Mouse (Mus musculus) embryonic facial prominence, embryonic 15.5 days (tissue): ENCODE measurements around the gene Hoxb3. TPM values are rescaled to one million over a fixed set of nuclear protein-coding genes. Genes with fewer than 3 reads are reported as not detected.

ENCODE experiments used
- ATAC-seq: fragments of 200-750 bp; cut with Nextera tagmentation; 2 replicates; pipeline ENCODE4 v1.8.0; 2017; ENCODE audit warnings: low read depth, moderate TSS enrichment; ENCODE audit not compliant: insufficient number of reproducible peaks, low FRiP score, low TSS enrichment
- H3K27ac ChIP-seq: fragments of 300-500 bp; sonication (generic); replicated peaks from 2 replicates; pipeline ENCODE4 v1.5.1; 2015; ENCODE audit warnings: mild to moderate bottlenecking, inconsistent platforms
- H3K27me3 ChIP-seq: fragments of 300-500 bp; sonication (generic); 2 replicates; pipeline ENCODE4 v1.6.1; 2015; ENCODE audit warnings: inconsistent platforms
- H3K36me3 ChIP-seq: fragments of 300-500 bp; sonication (generic); 2 replicates; pipeline ENCODE4 v1.6.1; 2015; ENCODE audit warnings: mild to moderate bottlenecking, inconsistent platforms
- H3K4me1 ChIP-seq: fragments of 300-500 bp; sonication (generic); 2 replicates; pipeline ENCODE4 v1.6.1; 2015; ENCODE audit warnings: inconsistent platforms
- H3K4me2 ChIP-seq: fragments of 300-500 bp; sonication (generic); replicated peaks from 2 replicates; pipeline ENCODE4 v1.6.1; 2015; ENCODE audit warnings: mild to moderate bottlenecking, inconsistent platforms
- H3K4me3 ChIP-seq: fragments of 300-500 bp; sonication (generic); replicated peaks from 2 replicates; pipeline ENCODE4 v1.5.1; 2015; ENCODE audit warnings: mild to moderate bottlenecking, inconsistent platforms
- H3K9ac ChIP-seq: fragments of 300-500 bp; sonication (generic); 2 replicates; pipeline ENCODE4 v1.6.1; 2015; ENCODE audit warnings: inconsistent platforms
- H3K9me3 ChIP-seq: fragments of 300-500 bp; sonication (generic); replicated peaks from 2 replicates; pipeline ENCODE4 v1.6.1; 2016; ENCODE audit warnings: inconsistent platforms
- WGBS: fragments of 180-500 bp; shearing (Covaris S2); methylation state at CpG from one replicate; pipeline ENCODE4 v1.1.7; 2015; 5-methylcytosine and 5-hydroxymethylcytosine counted together
- polyA plus RNA-seq: library from polyadenylated mRNA; unstranded; fragments of >200 nt; fragmentation: Nextera tagmentation; extraction: Ambion mirVana; gene quantifications from 2 replicates; pipeline ENCODE4 v1.2.1, GENCODE M21; 2015

The Hoxb3 gene
- polyA plus RNA-seq, 1 experiment from 2014 or later, result 0.07 TPM

DNA sequence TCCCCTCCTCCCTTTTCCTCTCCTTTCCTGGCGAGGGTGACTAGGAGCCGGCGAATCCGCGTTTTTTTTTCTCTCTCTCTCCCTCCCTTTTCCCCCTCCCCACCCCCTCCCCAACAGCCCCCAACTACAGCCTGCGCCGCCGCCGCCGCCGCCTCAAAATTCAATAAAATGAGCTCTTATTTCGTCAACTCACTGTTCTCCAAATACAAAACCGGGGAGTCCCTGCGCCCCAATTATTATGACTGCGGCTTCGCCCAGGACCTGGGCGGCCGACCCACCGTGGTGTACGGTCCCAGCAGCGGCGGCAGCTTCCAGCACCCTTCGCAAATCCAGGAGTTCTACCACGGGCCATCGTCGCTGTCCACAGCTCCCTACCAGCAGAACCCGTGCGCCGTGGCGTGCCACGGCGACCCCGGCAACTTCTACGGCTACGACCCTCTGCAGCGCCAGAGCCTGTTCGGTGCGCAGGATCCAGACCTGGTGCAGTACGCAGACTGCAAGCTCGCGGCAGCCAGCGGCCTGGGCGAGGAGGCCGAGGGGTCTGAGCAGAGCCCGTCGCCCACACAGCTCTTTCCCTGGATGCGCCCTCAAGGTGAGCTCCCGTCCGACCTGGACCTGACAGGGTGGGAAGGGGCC is 40.2 kb upstream of the Hoxb3 start:
- 1% methylated on average over 49 of the region's 49 CpGs for WGBS
- Histone ChIP-seq H3K4me2 (no peak overlapping the region), H3K27me3 (peaks cover 99% of the 10 kb centered on the region), H3K9me3 (no peaks in the 10 kb centered on the region), H3K4me1 (peaks cover 20% of the 10 kb centered on the region), H3K27ac (no peak overlapping the region), H3K36me3 (no peaks in the 10 kb centered on the region), H3K9ac (no peak overlapping the region), H3K4me3 (no peak overlapping the region)
- ATAC-seq, result no peak

DNA sequence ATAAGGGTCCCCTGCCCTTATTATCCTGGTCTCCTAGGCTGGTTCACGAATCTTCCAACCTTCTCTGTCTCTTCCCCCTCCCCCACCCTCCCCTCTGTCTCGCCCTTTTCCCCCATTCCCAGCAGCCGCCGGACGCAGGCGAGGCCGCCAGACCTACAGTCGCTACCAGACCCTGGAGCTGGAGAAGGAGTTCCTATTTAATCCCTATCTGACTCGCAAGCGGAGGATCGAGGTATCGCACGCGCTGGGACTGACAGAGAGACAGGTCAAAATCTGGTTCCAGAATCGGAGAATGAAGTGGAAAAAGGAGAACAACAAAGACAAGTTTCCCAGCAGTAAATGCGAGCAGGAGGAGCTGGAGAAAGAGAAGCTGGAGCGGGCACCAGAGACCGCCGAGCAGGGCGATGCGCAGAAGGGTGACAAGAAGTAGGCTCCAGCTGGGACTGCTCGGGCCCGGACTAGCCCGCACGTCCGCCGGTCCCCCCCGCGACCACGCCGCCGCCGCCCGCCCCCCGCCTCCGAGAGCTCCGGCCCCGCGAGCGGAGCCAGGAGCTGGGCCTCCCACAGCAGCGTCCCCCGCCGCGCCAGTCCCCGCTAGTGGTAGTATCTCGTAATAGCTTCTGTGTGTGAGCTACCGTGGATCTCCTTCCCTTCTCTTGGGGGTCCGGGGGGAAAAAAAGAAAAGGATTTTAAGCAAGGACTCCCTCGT is 38.9 kb upstream of the Hoxb3 start:
- Histone ChIP-seq H3K36me3 (no peaks in the 10 kb centered on the region), H3K4me2 (peak overlapping the region; percentile 44), H3K9me3 (no peaks in the 10 kb centered on the region), H3K27me3 (peaks cover 99% of the 10 kb centered on the region), H3K4me1 (peaks cover 20% of the 10 kb centered on the region), H3K4me3 (peak overlapping the region; percentile 27), H3K9ac (no peak overlapping the region), H3K27ac (no peak overlapping the region)
- under 1% methylated on average over 47 of the region's 49 CpGs for WGBS
- 0 out of 2 replicates have a peak, but pooled peaks have one; percentile 39 for ATAC-seq

DNA sequence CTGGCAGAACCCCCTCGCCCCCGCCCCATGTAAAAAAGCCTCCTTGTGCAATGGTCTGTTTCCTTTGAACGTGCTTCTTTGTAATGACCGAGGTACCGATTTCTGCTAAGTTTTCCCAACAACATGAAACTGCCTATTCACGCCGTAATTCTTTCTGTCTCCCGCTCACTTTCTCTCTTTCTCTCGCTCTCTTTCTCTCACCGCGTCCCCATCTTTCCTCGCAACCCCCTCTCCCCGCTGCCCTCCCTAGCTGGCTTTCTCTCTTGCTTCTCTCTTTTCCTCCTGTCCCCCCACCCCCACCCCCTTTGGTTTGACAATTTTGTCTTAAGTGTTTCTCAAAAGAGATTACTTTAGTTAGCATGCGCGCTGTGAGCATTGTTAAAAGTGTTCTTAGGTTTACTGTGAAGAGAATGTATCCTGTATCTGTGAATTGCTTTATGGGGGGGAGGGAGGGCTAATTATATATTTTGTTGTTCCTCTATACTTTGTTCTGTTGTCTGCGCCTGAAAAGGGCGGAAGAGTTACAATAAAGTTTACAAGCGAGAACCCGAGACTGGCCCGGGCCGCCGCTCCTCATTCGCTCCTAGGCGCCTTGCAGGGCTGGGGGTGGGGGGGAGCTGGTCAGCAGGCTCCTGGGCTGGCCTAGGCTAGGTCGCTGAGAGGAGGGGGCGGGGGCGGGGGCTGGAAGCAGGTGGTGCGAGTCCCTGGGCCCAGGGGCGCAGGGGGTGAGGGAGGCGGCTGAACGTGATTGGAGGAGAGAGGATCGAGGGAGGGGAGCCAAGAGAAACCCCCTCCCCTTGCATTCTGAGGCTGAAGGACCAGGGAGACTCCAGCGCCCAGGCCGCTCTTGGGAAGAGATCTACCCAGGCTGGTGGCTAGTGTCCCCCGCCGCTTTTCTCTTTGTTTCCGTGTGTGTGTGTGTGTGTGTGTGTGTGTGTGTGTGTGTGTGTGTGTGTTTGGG is 38.1 kb upstream of the Hoxb3 start:
- Histone ChIP-seq H3K9me3 (no peaks in the 10 kb centered on the region), H3K4me2 (peak overlapping the region; percentile 44; the same call in 1 of the 2 replicates), H3K4me3 (peak overlapping the region; percentile 27), H3K4me1 (peaks cover 20% of the 10 kb centered on the region), H3K27ac (no peak overlapping the region), H3K9ac (no peak overlapping the region), H3K36me3 (no peaks in the 10 kb centered on the region), H3K27me3 (peaks cover 99% of the 10 kb centered on the region)
- 2% methylated on average over 33 of the region's 37 CpGs for WGBS
- ATAC-seq, result no peak

DNA sequence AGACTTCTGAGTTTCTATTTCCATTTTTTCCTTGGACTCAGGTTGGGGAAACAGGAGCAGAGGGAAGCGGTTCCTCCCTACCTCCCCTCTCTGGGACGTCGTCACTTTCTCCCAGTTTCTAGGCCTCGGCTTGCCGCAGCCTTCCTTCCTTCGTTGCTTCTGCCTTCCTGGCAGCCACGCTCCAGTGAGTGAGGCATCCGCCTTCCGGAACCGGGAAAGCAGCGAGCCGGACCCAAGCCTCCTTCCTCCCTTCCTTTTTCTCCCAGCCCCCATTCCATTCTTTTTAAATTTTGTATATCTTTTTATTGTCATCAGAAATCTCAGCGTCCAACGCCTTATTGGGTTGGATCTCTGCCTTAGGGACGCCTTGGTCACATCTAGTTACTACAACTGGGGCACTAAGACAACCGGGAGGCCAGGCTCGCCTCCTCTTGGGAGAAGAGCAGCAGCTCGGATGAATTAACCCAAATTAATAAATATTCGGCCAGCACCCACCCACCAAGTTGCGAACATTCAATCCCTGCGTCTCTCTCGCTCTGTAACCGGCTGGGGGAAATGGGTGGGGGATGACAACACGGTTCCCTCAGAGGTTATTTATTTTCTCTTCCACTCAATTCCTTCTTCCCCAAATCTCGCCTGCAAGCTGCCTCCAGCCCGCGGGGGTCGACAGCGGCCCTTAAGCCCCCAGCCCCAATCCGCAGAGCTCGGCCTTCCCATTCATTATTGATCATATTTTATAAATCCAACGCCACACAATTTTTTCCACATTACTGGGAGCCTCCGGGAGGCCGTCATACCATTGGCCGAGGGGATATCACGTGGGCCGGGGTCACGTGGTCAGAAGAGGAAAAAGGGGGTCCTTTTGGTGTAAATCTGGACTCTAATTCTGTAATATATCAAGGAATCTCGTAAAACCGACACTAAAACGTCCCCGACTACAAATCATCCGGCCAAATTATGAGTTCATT is 37.1 kb upstream of the Hoxb3 start, which contains the start of gene Hoxb7:
Hoxb7 (plus strand) TSS at position 853 of the 968 bp plus-strand sequence.
- 2% methylated on average over 43 of the region's 43 CpGs for WGBS
- 0 out of 2 replicates have a peak within 1 kb of the TSS, but pooled peaks have one; percentile 8 for H3K4me3 ChIP-seq
- peaks cover 99% of the 10 kb centered on the region for H3K27me3 ChIP-seq
- no peak within 1 kb of the TSS for H3K9ac ChIP-seq
- no peak within 1 kb of the TSS for H3K4me2 ChIP-seq
- no peak within 1 kb of the TSS for H3K27ac ChIP-seq
- H3K36me3 ChIP-seq, result no peaks in the 10 kb centered on the region
- ATAC-seq, result no peak
- peaks cover 20% of the 10 kb centered on the region for H3K4me1 ChIP-seq
- no peaks in the 10 kb centered on the region for H3K9me3 ChIP-seq

DNA sequence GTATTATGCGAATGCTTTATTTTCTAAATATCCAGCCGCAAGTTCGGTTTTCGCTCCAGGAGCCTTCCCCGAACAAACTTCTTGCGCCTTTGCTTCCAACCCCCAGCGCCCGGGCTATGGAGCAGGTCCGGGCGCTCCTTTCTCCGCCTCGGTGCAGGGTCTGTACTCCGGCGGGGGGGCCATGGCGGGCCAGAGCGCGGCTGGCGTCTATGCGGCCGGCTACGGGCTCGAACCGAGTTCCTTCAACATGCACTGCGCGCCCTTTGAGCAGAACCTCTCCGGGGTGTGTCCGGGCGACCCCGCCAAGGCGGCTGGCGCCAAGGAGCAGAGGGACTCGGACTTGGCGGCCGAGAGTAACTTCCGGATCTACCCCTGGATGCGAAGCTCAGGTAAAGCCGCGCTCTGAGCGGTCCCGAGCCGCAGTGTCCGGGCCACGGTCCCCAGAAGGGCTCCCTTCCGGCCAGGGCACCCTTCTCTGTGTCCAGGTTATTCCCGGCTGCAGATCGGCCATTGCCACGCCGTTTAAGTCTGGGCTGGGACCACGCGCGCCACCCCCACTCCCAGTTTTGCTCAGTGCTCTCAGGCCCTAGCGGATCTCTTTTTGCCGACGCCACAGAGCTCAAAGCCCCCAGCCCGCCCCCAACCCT is 36.3 kb upstream of the Hoxb3 start:
- no peaks in the 10 kb centered on the region for H3K9me3 ChIP-seq
- no peak overlapping the region for H3K9ac ChIP-seq
- H3K27ac ChIP-seq, result no peak overlapping the region
- H3K27me3 ChIP-seq, result peaks cover 99% of the 10 kb centered on the region
- 0 out of 2 replicates have a peak overlapping the region, but pooled peaks have one; percentile 8 for H3K4me3 ChIP-seq
- H3K4me2 ChIP-seq, result no peak overlapping the region
- peaks cover 20% of the 10 kb centered on the region for H3K4me1 ChIP-seq
- no peak for ATAC-seq
- WGBS, result 1% methylated on average over 55 of the region's 55 CpGs
- no peaks in the 10 kb centered on the region for H3K36me3 ChIP-seq

DNA sequence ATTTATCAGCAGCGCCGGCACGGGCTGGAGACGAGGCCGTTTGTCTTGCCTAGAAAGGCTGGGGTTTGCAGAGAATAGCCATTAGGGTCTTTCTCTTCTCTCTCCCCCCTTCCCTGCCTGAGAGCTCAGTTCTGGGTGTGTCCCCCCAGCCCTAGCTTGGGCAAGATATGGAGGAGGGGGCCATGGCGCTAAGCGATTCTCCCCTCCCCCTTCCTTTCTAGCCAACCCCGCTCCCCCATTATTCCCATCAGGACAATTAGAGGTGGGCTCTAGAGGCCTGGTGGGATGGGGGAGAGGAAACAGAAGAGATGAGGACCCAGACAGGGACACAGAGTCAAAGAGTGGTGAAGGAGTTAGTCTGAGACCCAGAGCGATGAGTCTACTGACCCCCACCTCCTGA is 35.7 kb upstream of the Hoxb3 start:
- H3K9ac ChIP-seq, result no peak overlapping the region
- WGBS, result under 1% methylated on average over 9 of the region's 9 CpGs
- no peaks in the 10 kb centered on the region for H3K36me3 ChIP-seq
- no peak for ATAC-seq
- H3K4me1 ChIP-seq, result peaks cover 20% of the 10 kb centered on the region
- H3K4me3 ChIP-seq, result no peak overlapping the region
- H3K4me2 ChIP-seq, result no peak overlapping the region
- no peak overlapping the region for H3K27ac ChIP-seq
- H3K27me3 ChIP-seq, result peaks cover 99% of the 10 kb centered on the region
- H3K9me3 ChIP-seq, result no peaks in the 10 kb centered on the region

DNA sequence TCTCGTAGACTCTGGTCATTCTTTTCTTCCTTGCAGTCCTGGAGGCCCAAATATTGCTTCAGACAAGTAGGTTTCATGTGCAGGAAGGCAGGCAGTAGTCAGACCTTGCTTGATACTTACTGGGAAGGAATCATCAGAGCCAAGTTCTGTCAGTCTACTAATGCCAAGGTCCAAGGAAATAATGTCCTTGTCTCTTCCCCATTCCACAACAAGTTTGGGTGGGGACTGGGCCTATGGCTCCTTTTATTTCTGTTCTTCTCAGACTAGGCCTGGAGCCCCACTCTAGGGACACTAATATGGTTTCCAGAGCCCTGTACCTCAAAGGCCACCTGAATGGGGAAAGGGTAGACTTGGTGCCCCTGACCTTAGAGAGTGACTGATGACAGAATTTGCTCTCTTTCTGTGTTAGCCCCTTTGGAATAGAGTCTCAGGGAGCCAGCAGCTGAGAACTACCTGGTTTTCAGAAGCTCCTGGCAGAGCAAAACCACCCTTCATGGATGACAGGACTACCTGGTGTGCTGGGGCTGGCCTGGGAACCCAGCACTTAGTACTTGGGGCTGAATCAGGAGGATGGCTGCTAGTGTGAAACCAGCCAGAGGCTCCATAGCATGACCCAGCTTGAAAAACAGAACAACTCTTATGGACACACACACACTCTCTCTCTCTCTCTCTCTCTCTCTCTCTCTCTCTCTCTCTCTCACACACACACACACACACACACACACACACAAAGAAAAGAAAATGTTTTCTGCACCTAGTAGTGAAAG is 34.5 kb upstream of the Hoxb3 start:
- Histone ChIP-seq H3K9ac (no peak overlapping the region), H3K36me3 (no peaks in the 10 kb centered on the region), H3K4me3 (no peak overlapping the region), H3K4me2 (no peak overlapping the region), H3K27ac (no peak overlapping the region), H3K9me3 (no peaks in the 10 kb centered on the region), H3K4me1 (peaks cover 14% of the 10 kb centered on the region), H3K27me3 (peaks cover 99% of the 10 kb centered on the region)
- ATAC-seq, result no peak
- 6% methylated on average over 1 of the region's 1 CpGs for WGBS

DNA sequence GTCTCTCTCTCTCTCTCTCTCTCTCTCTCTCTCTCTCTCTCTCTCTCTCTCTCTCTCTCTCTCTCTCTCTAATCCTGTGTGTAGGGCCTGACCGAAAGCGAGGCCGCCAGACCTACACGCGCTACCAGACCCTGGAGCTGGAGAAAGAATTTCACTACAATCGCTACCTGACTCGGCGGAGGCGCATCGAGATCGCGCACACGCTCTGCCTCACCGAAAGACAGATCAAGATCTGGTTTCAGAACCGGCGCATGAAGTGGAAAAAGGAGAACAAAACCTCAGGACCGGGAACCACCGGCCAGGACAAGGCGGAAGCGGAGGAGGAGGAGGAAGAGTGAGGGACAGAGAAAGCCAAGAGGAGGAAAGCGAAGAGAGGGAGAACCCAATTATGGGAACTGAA is 33.8 kb upstream of the Hoxb3 start:
- Histone ChIP-seq H3K36me3 (no peaks in the 10 kb centered on the region), H3K27me3 (peaks cover 99% of the 10 kb centered on the region)

DNA sequence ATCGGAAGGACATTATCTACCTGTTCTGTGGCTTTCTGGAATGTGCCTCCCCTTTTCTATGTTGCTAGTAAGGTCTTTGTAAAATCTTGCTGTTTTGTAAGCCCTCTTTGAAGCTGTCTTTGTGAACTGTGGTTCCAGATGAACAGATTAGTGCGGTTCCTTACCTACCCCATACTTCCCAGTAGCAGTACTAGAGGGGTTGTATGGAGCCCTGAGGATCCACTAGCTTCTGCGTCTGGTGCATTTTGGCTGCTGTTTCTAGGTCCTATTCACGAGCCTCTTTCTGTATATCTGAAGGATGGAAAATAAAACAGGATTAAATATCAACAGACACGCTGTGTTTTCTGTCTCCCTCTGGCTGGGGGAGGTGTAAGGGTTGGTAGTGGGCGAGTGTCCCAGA is 33.3 kb upstream of the Hoxb3 start:
- Histone ChIP-seq H3K4me1 (peaks cover 4% of the 10 kb centered on the region; the same call in 1 of the 2 replicates), H3K4me2 (no peak overlapping the region), H3K36me3 (no peaks in the 10 kb centered on the region), H3K27ac (no peak overlapping the region), H3K9me3 (no peaks in the 10 kb centered on the region), H3K27me3 (peaks cover 99% of the 10 kb centered on the region), H3K9ac (no peak overlapping the region), H3K4me3 (no peak overlapping the region)
- 8% methylated on average over 6 of the region's 6 CpGs for WGBS
- no peak for ATAC-seq

More for the DNA sequence above, 33.8 kb upstream of the Hoxb3 start:
- Histone ChIP-seq H3K9me3 (no peaks in the 10 kb centered on the region), H3K27ac (no peak overlapping the region), H3K4me3 (no peak overlapping the region), H3K4me1 (peaks cover 9% of the 10 kb centered on the region), H3K4me2 (no peak overlapping the region), H3K9ac (no peak overlapping the region)
- 2% methylated on average over 21 of the region's 21 CpGs for WGBS
- ATAC-seq, result no peak
